Mouse (Mus musculus): ENCODE measurements around the gene Gsk3b. TPM values are rescaled to one million over a fixed set of nuclear protein-coding genes. Genes with fewer than 3 reads are reported as not detected.
"Not testable (repeated sequence)": the region's sequence is repeated elsewhere in the genome, so short reads cannot be mapped to it uniquely, and the experiment has no call there.

Gene Gsk3b
- polyA plus RNA-seq, 1 experiment from 2014 or later: 28.1 TPM

DNA sequence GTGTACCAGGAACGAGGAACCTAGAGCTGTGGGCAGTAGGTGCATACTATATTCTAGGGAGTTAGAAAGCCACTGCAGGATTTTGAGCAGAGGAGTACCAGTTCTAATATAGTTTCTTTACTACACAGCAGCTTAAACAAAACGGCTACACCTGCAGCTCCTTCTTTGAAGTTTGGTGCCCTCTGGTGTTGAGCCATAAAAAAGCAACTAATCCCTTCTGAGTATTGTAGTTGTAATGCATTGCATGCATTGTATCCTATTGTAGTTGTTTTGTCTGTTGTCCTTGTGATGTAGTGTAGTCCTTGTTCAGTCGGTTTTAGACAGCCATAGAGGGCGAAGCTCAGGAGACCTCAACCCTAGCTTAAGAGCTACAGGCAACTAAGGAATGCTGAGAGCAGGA, 108.5 kb downstream of the Gsk3b start:
- Histone ChIP-seq H3K9me3 (ENCODE audit: control insufficient read depth, low read length) (no peaks in the 10 kb centered on the region), H3K9ac (ENCODE audit: low read length) (no peak overlapping the region)

DNA sequence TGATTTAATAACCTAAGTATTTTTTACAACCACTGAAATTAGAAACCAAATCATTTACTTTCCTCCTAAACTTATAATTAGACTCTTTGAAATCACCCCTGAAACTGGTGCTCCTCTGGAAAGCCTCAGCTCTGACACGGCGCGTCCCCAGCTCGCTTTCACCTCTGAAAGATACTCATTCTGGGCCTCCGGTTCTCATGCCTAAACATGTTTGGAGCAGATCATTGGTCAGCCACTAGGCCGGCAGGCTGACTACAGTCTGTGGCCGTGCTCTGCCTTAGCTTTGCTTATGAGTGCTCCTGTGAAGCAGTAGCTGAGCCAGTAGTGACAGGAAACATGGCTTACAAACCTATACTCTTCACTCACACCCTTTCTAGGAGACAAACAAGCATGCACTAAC, 116.5 kb downstream of the Gsk3b start:
- 78% methylated on average over 7 of the region's 7 CpGs for WGBS
- no peaks in the 10 kb centered on the region for H3K4me1 ChIP-seq (replicated peaks; ENCODE audit: control insufficient read depth, insufficient read depth)
- no peak for ATAC-seq (ENCODE audit: low FRiP score, low TSS enrichment)
- no peak overlapping the region for H3K4me2 ChIP-seq (replicated peaks; ENCODE audit: low read depth)
- H3K9ac ChIP-seq (ENCODE audit: low read length): no peak overlapping the region
- H3K9me3 ChIP-seq (ENCODE audit: control insufficient read depth, low read length): no peaks in the 10 kb centered on the region
- no peaks in the 10 kb centered on the region; the same call in 1 of the 2 replicates for H3K36me3 ChIP-seq (ENCODE audit: control insufficient read depth, insufficient read depth, low read length)
- H3K27me3 ChIP-seq (ENCODE audit: control insufficient read depth, insufficient read depth, low read length): no peaks in the 10 kb centered on the region
- no peak for DNase-seq (ENCODE audit: low spot score)
- no peak for TF ChIP-seq CTCF (IDR thresholded peaks at IDR 0.05; ENCODE audit: low read depth)
- TF ChIP-seq EP300 (optimal IDR thresholded peaks at IDR 0.05): no peak
- H3K4me3 ChIP-seq (ENCODE audit: low read depth, low read length): no peak overlapping the region
- H3K27ac ChIP-seq (replicated peaks): no peak overlapping the region

More for the DNA sequence above, 108.5 kb downstream of the Gsk3b start:
- no peak overlapping the region for H3K4me3 ChIP-seq (ENCODE audit: low read depth, low read length)
- TF ChIP-seq EP300 (optimal IDR thresholded peaks at IDR 0.05): no peak
- TF ChIP-seq CTCF (IDR thresholded peaks at IDR 0.05; ENCODE audit: low read depth): peak; percentile 91
- peaks cover 8% of the 10 kb centered on the region for H3K36me3 ChIP-seq (ENCODE audit: control insufficient read depth, insufficient read depth, low read length)
- H3K27me3 ChIP-seq (ENCODE audit: control insufficient read depth, insufficient read depth, low read length): no peaks in the 10 kb centered on the region
- H3K4me1 ChIP-seq (replicated peaks; ENCODE audit: control insufficient read depth, insufficient read depth): no peaks in the 10 kb centered on the region
- no peak overlapping the region for H3K27ac ChIP-seq (replicated peaks)
- WGBS: 55% methylated on average over 4 of the region's 4 CpGs
- no peak overlapping the region for H3K4me2 ChIP-seq (replicated peaks; ENCODE audit: low read depth)
- DNase-seq (ENCODE audit: low spot score) (peak; percentile 55), ATAC-seq (ENCODE audit: low FRiP score, low TSS enrichment) (peak; percentile 52)

DNA sequence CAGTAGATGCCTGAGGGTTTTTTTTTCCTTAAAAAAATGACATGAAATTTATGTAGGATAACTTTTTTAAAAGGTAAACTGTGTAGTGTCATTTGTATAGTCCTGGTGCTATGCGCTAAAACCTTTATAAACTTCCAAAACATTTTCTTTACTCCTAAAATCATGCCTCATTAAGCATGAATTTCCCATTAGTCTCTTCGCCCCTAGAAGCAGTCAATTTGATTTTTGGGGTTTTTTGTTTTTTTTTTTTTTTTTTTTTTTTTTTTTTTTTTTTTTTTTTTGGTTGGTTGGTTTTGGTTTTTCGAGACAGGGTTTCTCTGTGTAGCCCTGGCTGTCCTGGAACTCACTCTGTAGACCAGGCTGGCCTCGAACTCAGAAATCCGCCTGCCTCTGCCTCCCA, 133.7 kb downstream of the Gsk3b start:
- H3K9me3 ChIP-seq (ENCODE audit: control insufficient read depth, low read length); H3K4me3 ChIP-seq (ENCODE audit: low read depth, low read length); H3K4me2 ChIP-seq (replicated peaks; ENCODE audit: low read depth); H3K27me3 ChIP-seq (ENCODE audit: control insufficient read depth, insufficient read depth, low read length); H3K36me3 ChIP-seq (ENCODE audit: control insufficient read depth, insufficient read depth, low read length); ATAC-seq (ENCODE audit: low FRiP score, low TSS enrichment); H3K9ac ChIP-seq (ENCODE audit: low read length); H3K27ac ChIP-seq (replicated peaks); H3K4me1 ChIP-seq (replicated peaks; ENCODE audit: control insufficient read depth, insufficient read depth); DNase-seq (ENCODE audit: low spot score): not testable (repeated sequence)
- 93% methylated on average over 5 of the region's 5 CpGs for WGBS

DNA sequence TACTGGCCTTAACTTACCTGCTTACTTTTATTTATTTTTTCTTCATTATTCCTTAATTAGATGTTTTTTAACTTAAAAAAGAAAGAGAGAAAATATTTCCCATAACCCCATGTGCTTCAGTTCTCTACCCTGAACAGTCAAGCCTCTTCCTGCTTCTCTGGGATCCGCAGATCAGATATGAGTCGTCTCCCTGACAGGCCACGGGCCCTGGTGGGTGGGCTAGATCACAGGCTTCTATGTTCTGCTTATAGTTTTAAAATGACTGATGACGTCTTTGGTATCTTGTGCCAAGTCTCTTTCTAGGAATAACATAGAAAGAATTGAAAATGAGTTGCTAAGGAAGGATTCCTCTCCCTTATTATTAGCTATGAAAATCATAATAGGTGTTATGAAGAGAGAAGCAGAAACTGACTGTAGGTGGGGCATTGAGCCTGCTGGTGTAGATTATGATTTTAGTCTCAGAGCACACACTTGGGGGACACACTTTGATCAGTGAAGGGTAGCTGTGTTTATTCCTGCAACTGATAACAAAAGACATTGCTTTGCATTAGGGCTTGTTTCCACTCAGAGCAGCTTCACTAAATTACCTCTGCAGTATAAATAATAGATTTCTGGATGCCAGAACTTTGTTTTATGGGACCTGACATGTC, 148.3 kb downstream of the Gsk3b start:
- H3K9me3 ChIP-seq (ENCODE audit: control insufficient read depth, low read length): no peaks in the 10 kb centered on the region
- no peak overlapping the region for H3K9ac ChIP-seq (ENCODE audit: low read length)
- WGBS: 46% methylated on average over 4 of the region's 4 CpGs
- no peaks in the 10 kb centered on the region for H3K4me1 ChIP-seq (replicated peaks; ENCODE audit: control insufficient read depth, insufficient read depth)
- H3K4me3 ChIP-seq (ENCODE audit: low read depth, low read length): no peak overlapping the region
- TF ChIP-seq EP300 (optimal IDR thresholded peaks at IDR 0.05) (no peak), CTCF (IDR thresholded peaks at IDR 0.05; ENCODE audit: low read depth) (no peak)
- H3K4me2 ChIP-seq (replicated peaks; ENCODE audit: low read depth): no peak overlapping the region
- no peak for ATAC-seq (ENCODE audit: low FRiP score, low TSS enrichment)
- H3K27me3 ChIP-seq (ENCODE audit: control insufficient read depth, insufficient read depth, low read length): no peaks in the 10 kb centered on the region
- H3K27ac ChIP-seq (replicated peaks): no peak overlapping the region
- DNase-seq (ENCODE audit: low spot score): no peak
- peaks cover 2% of the 10 kb centered on the region; the same call in 1 of the 2 replicates for H3K36me3 ChIP-seq (ENCODE audit: control insufficient read depth, insufficient read depth, low read length)

DNA sequence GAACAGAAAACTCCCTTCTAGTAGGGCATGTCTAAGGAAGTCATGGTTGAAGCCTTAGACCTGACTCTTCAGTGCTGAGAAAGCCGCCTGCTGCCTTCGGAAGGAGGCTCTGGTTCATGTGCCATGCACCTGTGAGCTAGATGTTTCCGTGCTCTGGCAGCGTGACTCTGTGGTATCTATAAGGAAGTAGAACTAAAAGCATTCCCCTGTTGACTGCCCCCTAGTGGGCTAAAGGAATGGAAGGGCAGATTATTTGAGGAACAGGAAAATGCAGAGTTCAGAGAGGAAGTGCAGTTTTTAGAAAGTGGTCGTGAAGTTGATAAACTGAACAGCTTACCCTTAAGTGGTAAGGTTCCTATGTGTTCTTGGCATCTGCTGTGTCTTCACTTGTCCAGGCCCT, 150.9 kb downstream of the Gsk3b start:
- no peak for TF ChIP-seq EP300 (optimal IDR thresholded peaks at IDR 0.05)
- peak; percentile 83 for TF ChIP-seq CTCF (IDR thresholded peaks at IDR 0.05; ENCODE audit: low read depth)
- Histone ChIP-seq H3K27me3 (ENCODE audit: control insufficient read depth, insufficient read depth, low read length) (no peaks in the 10 kb centered on the region), H3K4me1 (replicated peaks; ENCODE audit: control insufficient read depth, insufficient read depth) (no peaks in the 10 kb centered on the region), H3K9ac (ENCODE audit: low read length) (no peak overlapping the region), H3K4me2 (replicated peaks; ENCODE audit: low read depth) (no peak overlapping the region), H3K36me3 (ENCODE audit: control insufficient read depth, insufficient read depth, low read length) (peaks cover 5% of the 10 kb centered on the region; the same call in 1 of the 2 replicates), H3K4me3 (ENCODE audit: low read depth, low read length) (no peak overlapping the region), H3K9me3 (ENCODE audit: control insufficient read depth, low read length) (no peaks in the 10 kb centered on the region), H3K27ac (replicated peaks) (no peak overlapping the region)
- ATAC-seq (ENCODE audit: low FRiP score, low TSS enrichment) (peak; percentile 61; the same call in 1 of the 2 replicates), DNase-seq (ENCODE audit: low spot score) (peak; percentile 64)
- 66% methylated on average over 5 of the region's 5 CpGs for WGBS

DNA sequence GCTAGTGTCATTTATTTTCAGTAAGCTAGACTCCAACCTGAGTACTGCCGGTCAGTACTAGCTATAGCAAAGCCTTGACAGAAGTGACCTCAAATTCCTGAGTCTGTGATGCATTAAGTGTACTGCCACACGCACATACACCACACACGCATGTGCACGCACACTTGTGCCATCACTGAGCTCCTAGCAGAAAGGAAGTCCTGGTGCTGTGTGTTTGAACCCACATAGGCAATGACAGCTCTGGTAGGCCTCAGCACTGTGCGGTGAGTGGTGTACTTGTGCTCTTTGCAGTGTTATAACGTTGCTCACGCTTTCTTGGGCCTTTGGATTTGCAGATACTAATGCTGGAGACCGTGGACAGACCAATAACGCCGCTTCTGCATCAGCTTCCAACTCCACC, 151.4 kb downstream of the Gsk3b start:
- Histone ChIP-seq H3K27me3 (ENCODE audit: control insufficient read depth, insufficient read depth, low read length) (no peaks in the 10 kb centered on the region), H3K9ac (ENCODE audit: low read length) (no peak overlapping the region), H3K27ac (replicated peaks) (no peak overlapping the region), H3K4me1 (replicated peaks; ENCODE audit: control insufficient read depth, insufficient read depth) (no peaks in the 10 kb centered on the region), H3K9me3 (ENCODE audit: control insufficient read depth, low read length) (no peaks in the 10 kb centered on the region), H3K36me3 (ENCODE audit: control insufficient read depth, insufficient read depth, low read length) (peaks cover 5% of the 10 kb centered on the region; the same call in 1 of the 2 replicates), H3K4me3 (ENCODE audit: low read depth, low read length) (no peak overlapping the region), H3K4me2 (replicated peaks; ENCODE audit: low read depth) (no peak overlapping the region)
- peak; percentile 36; the same call in 1 of the 2 replicates for ATAC-seq (ENCODE audit: low FRiP score, low TSS enrichment)
- TF ChIP-seq EP300 (optimal IDR thresholded peaks at IDR 0.05): no peak
- no peak for TF ChIP-seq CTCF (IDR thresholded peaks at IDR 0.05; ENCODE audit: low read depth)
- DNase-seq (ENCODE audit: low spot score): no peak
- 96% methylated on average over 10 of the region's 10 CpGs for WGBS
